Mouse (Mus musculus) ES-Bruce4 (cell line): ENCODE measurements around the gene Ercc6l.

ENCODE experiments used
- CTCF ChIP-seq: IDR thresholded peaks from one replicate; pipeline ENCODE4 v1.8.1; 2011; ENCODE audit warnings: low read depth, low read length
- POLR2A ChIP-seq: IDR thresholded peaks from one replicate; pipeline ENCODE4 v1.8.1; 2011; ENCODE audit warnings: low read length; ENCODE audit not compliant: insufficient read depth

GRCm38 (mm10) chrX:102187023-102187699 is 30.3 kb upstream of the Ercc6l start:
- no peak for TF ChIP-seq CTCF
- TF ChIP-seq POLR2A, result no peak
